Comparison of ENCODE assay signal across 29 mouse cellular contexts in the genomic region with DNA sequence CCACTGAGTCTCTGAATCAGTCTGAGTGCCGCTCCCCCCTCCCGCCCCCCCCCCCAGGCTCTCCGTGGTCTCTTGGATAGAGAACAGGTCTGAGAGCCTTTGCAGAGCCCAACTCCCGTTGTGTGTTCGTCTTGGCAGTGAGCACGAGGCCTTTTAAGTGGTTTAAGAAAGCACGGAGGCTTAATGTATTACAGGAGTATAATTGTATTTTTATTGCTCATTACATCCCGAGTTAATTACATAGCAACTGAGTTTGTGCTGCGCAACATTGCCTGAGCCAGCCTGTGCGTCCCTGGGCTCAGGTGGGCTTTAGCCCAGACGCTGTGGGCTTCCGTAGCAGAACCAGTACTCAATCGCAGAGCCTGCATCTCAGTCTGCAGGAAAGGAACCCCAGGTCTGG.
A peak's percentile ranks its signal among the peaks of the same experiment; 100 is the strongest.
DNase-seq lines count a peak whose midpoint lies in the region; ATAC-seq and TF ChIP-seq lines count a peak whose summit lies in the region.
"Had no signal": no experiment of that assay in that cellular context is flagged by ENCODE, and none has a peak within 500 bp of the region (broad histone marks: within the 10 kb centered on the region; RNA-seq: fewer than 3 reads in every experiment).

No protein-coding gene starts in this region.

- H3K9me3 ChIP-seq in forebrain, embryonic 16.5 days (ENCODE audit: control insufficient read depth, low read length) = no peaks in the 10 kb centered on the region
- no peaks in the 10 kb centered on the region for H3K9me3 ChIP-seq in forebrain, embryonic 13.5 days (replicated peaks)
- H3K9me3 ChIP-seq in midbrain, embryonic 14.5 days (ENCODE audit: control insufficient read depth, low read length) = no peaks in the 10 kb centered on the region
- no peaks in the 10 kb centered on the region for H3K9me3 ChIP-seq in midbrain, postnatal 0 days (ENCODE audit: low read length)
- no peaks in the 10 kb centered on the region for H3K9me3 ChIP-seq in hindbrain, postnatal 0 days (ENCODE audit: low read length)
- no peaks in the 10 kb centered on the region for H3K9me3 ChIP-seq in stomach, postnatal 0 days (ENCODE audit: control insufficient read depth, low read length)
- H3K9me3 ChIP-seq: embryonic facial prominence, embryonic 13.5 days; forebrain, embryonic 12.5 days; heart, embryonic 13.5 days; intestine, embryonic 15.5 days; limb, embryonic 15.5 days; liver, embryonic 13.5 days had no signal

- H3K36me3 ChIP-seq in forebrain, embryonic 16.5 days (ENCODE audit: control insufficient read depth, insufficient read depth) = no peaks in the 10 kb centered on the region
- H3K36me3 ChIP-seq in forebrain, embryonic 13.5 days (ENCODE audit: poor library complexity, severe bottlenecking) = no peaks in the 10 kb centered on the region
- H3K36me3 ChIP-seq in midbrain, embryonic 14.5 days (ENCODE audit: control insufficient read depth, insufficient read depth, low read length) = no peaks in the 10 kb centered on the region
- H3K36me3 ChIP-seq in midbrain, postnatal 0 days (ENCODE audit: insufficient read depth, low read length) = no peaks in the 10 kb centered on the region
- H3K36me3 ChIP-seq in hindbrain, postnatal 0 days (ENCODE audit: insufficient read depth, low read length) = no peaks in the 10 kb centered on the region
- H3K36me3 ChIP-seq in stomach, postnatal 0 days (ENCODE audit: control insufficient read depth, insufficient read depth, low read length) = no peaks in the 10 kb centered on the region
- H3K36me3 ChIP-seq: embryonic facial prominence, embryonic 13.5 days; forebrain, embryonic 12.5 days; heart, embryonic 13.5 days; intestine, embryonic 15.5 days; limb, embryonic 15.5 days; liver, embryonic 13.5 days had no signal

- H3K27ac ChIP-seq in forebrain, embryonic 16.5 days (ENCODE audit: low read length) = no peak overlapping the region
- H3K27ac ChIP-seq in forebrain, embryonic 13.5 days = no peak overlapping the region
- 0 out of 2 replicates have a peak overlapping the region, but pooled peaks have one; percentile 20 for H3K27ac ChIP-seq in midbrain, embryonic 14.5 days (replicated peaks; ENCODE audit: low read depth, low read length)
- no peak overlapping the region for H3K27ac ChIP-seq in midbrain, postnatal 0 days (ENCODE audit: low read depth, low read length)
- H3K27ac ChIP-seq in hindbrain, postnatal 0 days = no peak overlapping the region
- no peak overlapping the region for H3K27ac ChIP-seq in stomach, postnatal 0 days (replicated peaks)
- H3K27ac ChIP-seq: embryonic facial prominence, embryonic 13.5 days; forebrain, embryonic 12.5 days; heart, embryonic 13.5 days; intestine, embryonic 15.5 days; limb, embryonic 15.5 days; macrophage had no signal

- no peak for TF ChIP-seq CTCF in midbrain, postnatal 0 days (IDR thresholded peaks at IDR 0.05)
- TF ChIP-seq CTCF in hindbrain, postnatal 0 days (IDR thresholded peaks at IDR 0.05; ENCODE audit: low read depth) = no peak
- TF ChIP-seq CTCF in stomach, postnatal 0 days (IDR thresholded peaks at IDR 0.05; ENCODE audit: low read depth) = no peak

- no peak for TF ChIP-seq EP300 in stomach, postnatal 0 days (optimal IDR thresholded peaks at IDR 0.05)

- H3K4me2 ChIP-seq in forebrain, embryonic 16.5 days (ENCODE audit: low read length) = no peak overlapping the region
- H3K4me2 ChIP-seq in forebrain, embryonic 13.5 days = no peak overlapping the region
- no peak overlapping the region for H3K4me2 ChIP-seq in midbrain, embryonic 14.5 days (ENCODE audit: low read length)
- no peak overlapping the region for H3K4me2 ChIP-seq in midbrain, postnatal 0 days (ENCODE audit: low read depth, low read length, poor library complexity, severe bottlenecking)
- H3K4me2 ChIP-seq in hindbrain, postnatal 0 days (ENCODE audit: low read depth, low read length) = no peak overlapping the region
- H3K4me2 ChIP-seq in stomach, postnatal 0 days (replicated peaks; ENCODE audit: low read depth) = no peak overlapping the region
- H3K4me2 ChIP-seq: embryonic facial prominence, embryonic 13.5 days; forebrain, embryonic 12.5 days; heart, embryonic 13.5 days; intestine, embryonic 15.5 days; limb, embryonic 15.5 days had no signal

- no peak overlapping the region for H3K9ac ChIP-seq in forebrain, embryonic 16.5 days (replicated peaks; ENCODE audit: low read depth, low read length)
- H3K9ac ChIP-seq in forebrain, embryonic 13.5 days = no peak overlapping the region
- no peak overlapping the region for H3K9ac ChIP-seq in midbrain, embryonic 14.5 days (replicated peaks; ENCODE audit: low read length)
- no peak overlapping the region for H3K9ac ChIP-seq in midbrain, postnatal 0 days (replicated peaks; ENCODE audit: low read length, poor library complexity, severe bottlenecking)
- H3K9ac ChIP-seq in hindbrain, postnatal 0 days (replicated peaks; ENCODE audit: low read length) = no peak overlapping the region
- H3K9ac ChIP-seq in stomach, postnatal 0 days (ENCODE audit: low read length) = no peak overlapping the region
- H3K9ac ChIP-seq: embryonic facial prominence, embryonic 13.5 days; forebrain, embryonic 12.5 days; heart, embryonic 13.5 days; intestine, embryonic 15.5 days; limb, embryonic 15.5 days; liver, embryonic 13.5 days had no signal

- no peaks in the 10 kb centered on the region for H3K27me3 ChIP-seq in forebrain, embryonic 16.5 days (replicated peaks; ENCODE audit: control insufficient read depth, insufficient read depth, low read length)
- no peaks in the 10 kb centered on the region for H3K27me3 ChIP-seq in forebrain, embryonic 13.5 days
- H3K27me3 ChIP-seq in midbrain, embryonic 14.5 days (ENCODE audit: control insufficient read depth, insufficient read depth, low read length) = no peaks in the 10 kb centered on the region
- no peaks in the 10 kb centered on the region for H3K27me3 ChIP-seq in midbrain, postnatal 0 days (ENCODE audit: insufficient read depth, low read length)
- H3K27me3 ChIP-seq in hindbrain, postnatal 0 days (ENCODE audit: insufficient read depth, low read length) = no peaks in the 10 kb centered on the region; the same call in 1 of the 2 replicates
- no peaks in the 10 kb centered on the region for H3K27me3 ChIP-seq in stomach, postnatal 0 days (ENCODE audit: control insufficient read depth, insufficient read depth, low read length)
- H3K27me3 ChIP-seq: intestine, embryonic 15.5 days; liver, embryonic 13.5 days; Patski had no signal

- H3K4me1 ChIP-seq in forebrain, embryonic 16.5 days (replicated peaks; ENCODE audit: control insufficient read depth, insufficient read depth, low read length) = peaks cover 33% of the 10 kb centered on the region
- H3K4me1 ChIP-seq in forebrain, embryonic 13.5 days = peaks cover 43% of the 10 kb centered on the region
- H3K4me1 ChIP-seq in midbrain, embryonic 14.5 days (ENCODE audit: control insufficient read depth, insufficient read depth, low read length) = peaks cover 11% of the 10 kb centered on the region
- peaks cover 3% of the 10 kb centered on the region; the same call in 1 of the 2 replicates for H3K4me1 ChIP-seq in midbrain, postnatal 0 days (ENCODE audit: insufficient read depth, low read length)
- 0 out of 2 replicates have a peak, but pooled peaks cover 11% of the 10 kb centered on the region for H3K4me1 ChIP-seq in hindbrain, postnatal 0 days (ENCODE audit: insufficient read depth, low read length)
- H3K4me1 ChIP-seq in stomach, postnatal 0 days (replicated peaks; ENCODE audit: control insufficient read depth, insufficient read depth) = no peaks in the 10 kb centered on the region
- H3K4me1 ChIP-seq: intestine, embryonic 15.5 days had no signal

- ATAC-seq in forebrain, embryonic 16.5 days = peak; percentile 27; the same call in 1 of the 2 replicates
- no peak for ATAC-seq in forebrain, embryonic 13.5 days
- ATAC-seq in midbrain, embryonic 14.5 days (ENCODE audit: low FRiP score, low TSS enrichment) = no peak
- ATAC-seq in midbrain, postnatal 0 days (ENCODE audit: low FRiP score) = no peak
- ATAC-seq in hindbrain, postnatal 0 days = peak; percentile 50
- ATAC-seq in stomach, postnatal 0 days (ENCODE audit: low FRiP score, low TSS enrichment) = no peak
- ATAC-seq: intestine, embryonic 15.5 days; midbrain, embryonic 16.5 days; Patski had no signal

- 40% methylated on average over 13 of the region's 13 CpGs for WGBS in forebrain, embryonic 16.5 days
- 38% methylated on average over 13 of the region's 13 CpGs for WGBS in forebrain, embryonic 13.5 days
- WGBS in midbrain, embryonic 14.5 days = 67% methylated on average over 13 of the region's 13 CpGs
- whole genome bisulfite sequencing in midbrain, postnatal 0 days = 61% methylated on average over 13 of the region's 13 CpGs
- 50% methylated on average over 13 of the region's 13 CpGs for WGBS in hindbrain, postnatal 0 days
- 73% methylated on average over 12 of the region's 13 CpGs for WGBS in stomach, postnatal 0 days

- DNase-seq in midbrain, embryonic 14.5 days = no peak
- no peak for DNase-seq in midbrain, postnatal 0 days (ENCODE audit: low spot score)
- peak; percentile 49 for DNase-seq in hindbrain, postnatal 0 days (ENCODE audit: low spot score)
- DNase-seq in embryo, embryonic 10 days (ENCODE audit: low spot score) = no peak
- DNase-seq in stomach, postnatal 0 days (ENCODE audit: low spot score) = no peak
- DNase-seq: adrenal gland, postnatal 10 days; cerebellum, adult 11 months; cerebellum, adult 9-10 months; cerebellum, postnatal 36 days; embryo, embryonic 11 days; heart, postnatal 10 days; kidney, adult 9 months; kidney, postnatal 10 days; layer of hippocampus, postnatal 36 days; left cerebral cortex, postnatal 4 days; liver, embryonic 13.5 days; lung, adult 2 months; lung, postnatal 10 days had no signal

- no peak overlapping the region for H3K4me3 ChIP-seq in forebrain, embryonic 16.5 days (replicated peaks; ENCODE audit: low read length)
- no peak overlapping the region for H3K4me3 ChIP-seq in forebrain, embryonic 13.5 days
- H3K4me3 ChIP-seq in midbrain, embryonic 14.5 days (replicated peaks; ENCODE audit: low read depth, low read length) = no peak overlapping the region
- H3K4me3 ChIP-seq in midbrain, postnatal 0 days (ENCODE audit: low read depth, low read length) = no peak overlapping the region
- H3K4me3 ChIP-seq in hindbrain, postnatal 0 days (ENCODE audit: low read length) = no peak overlapping the region
- no peak overlapping the region for H3K4me3 ChIP-seq in stomach, postnatal 0 days (ENCODE audit: low read depth, low read length)
- H3K4me3 ChIP-seq: embryonic facial prominence, embryonic 13.5 days; erythroblast, embryonic 14.5 days; forebrain, embryonic 12.5 days; heart, embryonic 13.5 days; intestine, embryonic 15.5 days; limb, embryonic 15.5 days; liver, embryonic 13.5 days had no signal

Comparison
In these comparisons a context has a peak if more than half of its experiments do, and no peak if none do; other contexts are left out.
1. ATAC-seq: peak in forebrain, embryonic 16.5 days (single experiment) and hindbrain, postnatal 0 days (single experiment); none in forebrain, embryonic 13.5 days (single experiment), midbrain, embryonic 14.5 days (single experiment), midbrain, postnatal 0 days (single experiment) and stomach, postnatal 0 days (single experiment).